Mouse (Mus musculus): ENCODE measurements at regions not wholly inside any gene's neighbourhood (a gene's known extent, or its start where the extent isn't known, plus 50 kb on each side); places are given as distances from the start of the nearest gene placed in this dataset.
A peak's percentile ranks its signal among the peaks of the same experiment; 100 is the strongest.

DNA sequence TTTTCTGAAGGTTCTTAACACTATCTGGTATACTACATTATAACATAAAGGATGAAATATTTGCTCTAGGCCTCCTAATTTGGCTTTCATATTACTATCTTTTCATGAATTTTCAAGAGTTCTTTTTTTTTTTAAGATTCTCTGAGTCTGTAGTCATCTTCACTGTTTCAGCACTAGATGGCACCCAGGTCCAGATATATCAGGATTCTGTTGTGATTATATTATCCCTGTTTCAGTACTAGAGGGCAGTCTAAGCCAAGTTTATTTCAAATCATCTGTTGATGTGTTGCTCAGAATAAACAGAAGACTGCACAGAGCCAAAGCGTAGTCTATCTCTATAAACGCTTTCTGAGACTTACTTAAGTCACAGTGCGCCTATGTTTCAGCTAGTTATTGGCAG lies 1760.2 kb upstream of the Acvr2a start:
- peak; percentile 31 for DNase-seq (ENCODE audit: low read depth, low spot score)

DNA sequence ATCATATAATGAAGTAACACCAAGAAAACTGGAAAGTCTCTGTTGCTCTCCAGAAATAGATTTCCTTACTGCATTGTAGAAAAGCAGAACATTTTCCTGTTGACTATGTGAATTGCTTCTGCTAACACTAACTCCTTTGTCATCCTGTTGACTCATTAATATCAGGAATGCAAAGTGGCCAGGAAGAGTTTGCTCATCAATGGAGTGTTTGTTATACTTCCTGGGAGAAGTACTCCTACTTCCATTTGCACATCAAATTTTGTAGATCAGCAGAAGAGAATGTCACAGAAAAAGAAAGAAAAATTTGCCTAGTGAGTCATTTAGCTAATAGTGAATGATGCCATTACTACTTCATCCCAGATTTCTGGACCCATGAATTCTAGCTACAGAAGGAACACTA lies 1739.7 kb upstream of the Acvr2a start:
- no peak for DNase-seq (ENCODE audit: low read depth, low spot score)

DNA sequence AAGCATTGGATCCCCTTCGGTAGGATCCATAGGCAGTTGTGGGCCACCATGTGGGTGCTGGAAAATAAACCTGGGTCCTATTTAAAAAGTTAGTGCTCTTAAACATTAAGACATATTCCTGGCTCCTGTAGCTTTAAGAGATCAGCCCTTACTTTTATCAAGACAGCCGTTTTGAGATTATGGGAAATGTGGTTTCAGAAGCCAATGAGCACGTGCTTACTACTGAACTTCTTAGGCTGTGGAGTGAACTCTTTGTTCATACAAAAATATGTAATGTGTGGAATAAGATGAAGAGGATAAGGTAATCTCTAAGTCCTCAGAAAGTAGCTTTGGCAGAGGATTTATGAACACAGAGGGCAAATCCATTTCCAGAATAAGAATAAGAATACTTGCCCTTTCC lies 1738.7 kb upstream of the Acvr2a start:
- DNase-seq (ENCODE audit: low read depth, low spot score): no peak

DNA sequence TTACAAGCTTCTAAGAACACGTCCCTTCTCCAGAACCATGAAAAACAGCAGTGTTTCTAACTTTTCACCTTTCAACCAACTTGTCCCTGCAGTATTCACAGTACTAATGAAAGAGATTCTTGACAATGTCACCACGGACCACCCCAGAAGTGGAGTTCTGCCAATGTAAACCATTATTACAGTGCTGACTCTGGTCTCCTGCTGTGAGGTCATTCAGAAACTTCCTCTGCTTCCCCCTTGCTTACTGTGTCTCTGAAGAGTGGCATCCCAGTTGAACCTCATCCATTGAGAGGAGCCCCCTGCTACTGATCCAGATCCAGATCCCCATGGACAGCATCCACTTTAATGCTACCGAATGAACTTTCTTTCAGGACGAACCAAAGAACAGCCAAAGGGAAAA lies 1725.3 kb upstream of the Acvr2a start:
- DNase-seq (ENCODE audit: low read depth, low spot score): peak; percentile 7

DNA sequence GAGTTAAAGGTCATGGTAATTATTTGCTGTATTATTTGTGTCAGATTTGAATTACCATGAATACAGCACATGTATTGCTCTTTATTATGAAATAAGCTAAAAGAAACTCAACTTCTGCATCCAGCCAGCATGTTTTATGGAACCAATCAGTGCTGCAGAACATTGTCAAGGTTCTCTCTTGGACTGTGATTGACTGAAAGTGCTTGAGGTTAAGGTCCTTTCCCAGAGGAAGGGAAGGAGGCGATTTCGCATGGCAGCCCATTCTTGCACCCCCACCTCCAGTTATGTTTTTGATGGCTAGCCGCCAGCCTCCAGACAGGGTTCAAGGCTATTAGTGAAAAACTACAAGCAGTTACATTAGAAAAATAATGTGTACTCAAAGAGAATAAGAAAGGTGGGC lies 1717.9 kb upstream of the Acvr2a start:
- no peak for DNase-seq (ENCODE audit: low read depth, low spot score)

DNA sequence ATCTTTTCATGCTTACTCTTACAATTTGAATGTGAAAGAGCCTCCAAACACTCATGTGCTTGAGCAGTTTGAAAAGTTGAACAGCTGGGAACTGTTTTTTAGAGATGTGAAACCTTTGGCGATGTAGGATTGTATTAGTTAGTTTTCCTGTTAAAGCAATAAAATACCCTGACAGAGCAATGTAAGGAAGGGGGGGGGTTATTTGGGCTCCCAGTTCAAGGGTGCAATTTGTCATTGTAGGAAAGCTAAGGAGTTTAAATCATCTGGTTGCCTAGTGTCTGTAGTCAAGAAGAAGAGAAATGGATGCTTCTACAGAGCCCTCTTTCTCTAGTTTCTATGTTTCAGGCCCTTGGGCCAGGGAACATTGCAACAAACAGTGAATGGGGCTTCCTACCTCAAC lies 1674.5 kb upstream of the Acvr2a start:
- no peak for DNase-seq (ENCODE audit: low read depth, low spot score)

DNA sequence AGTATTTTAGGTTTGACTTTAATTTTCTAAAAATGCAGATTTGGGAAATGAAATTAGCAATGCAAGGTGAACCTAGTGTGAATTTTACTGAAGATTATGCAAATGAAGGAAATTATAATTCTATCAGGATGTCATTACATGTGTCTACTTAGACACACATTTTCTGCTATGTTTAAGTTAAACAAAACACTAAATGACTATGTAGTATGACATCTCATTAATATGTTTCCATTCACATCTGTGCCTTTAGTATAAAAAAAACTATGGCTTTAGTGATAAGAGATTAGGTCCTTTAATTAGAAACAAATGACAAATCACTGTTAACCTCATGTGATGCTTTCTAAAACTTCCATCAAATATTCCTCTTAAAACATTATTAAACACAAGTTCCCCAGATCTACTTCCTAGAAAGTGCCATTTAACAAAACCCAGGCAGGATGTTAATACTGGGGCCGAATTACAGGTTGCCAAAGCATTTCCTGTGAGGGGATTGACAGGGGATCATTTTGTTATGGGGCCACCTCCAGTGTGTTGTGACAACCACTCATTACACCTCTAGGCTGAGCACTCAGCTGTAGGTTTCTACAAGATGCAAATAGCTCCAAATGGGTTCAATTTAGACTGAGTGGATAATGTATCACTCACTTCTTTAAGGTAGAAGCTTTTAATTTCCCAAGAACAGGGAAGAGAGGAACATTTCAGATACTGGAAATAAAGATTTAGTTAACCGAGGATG lies 1629.7 kb upstream of the Acvr2a start:
- no peak for DNase-seq (ENCODE audit: low read depth, low spot score)
